Mouse (Mus musculus) liver, adult 2 months (tissue): ENCODE results near the gene Insm1.

Source experiments
- CTCF ChIP-seq: fragments of 200-500 bp; IDR thresholded peaks from 2 replicates; pipeline ENCODE4 v1.5.1; 2011; ENCODE audit warnings: low read depth, low read length, control low read depth
- POLR2A ChIP-seq: fragments of 200-500 bp; IDR thresholded peaks from 2 replicates; pipeline ENCODE4 v1.6.1; 2011; ENCODE audit warnings: low read length, control low read depth; ENCODE audit not compliant: insufficient read depth; ENCODE audit errors: extremely low read depth

DNA sequence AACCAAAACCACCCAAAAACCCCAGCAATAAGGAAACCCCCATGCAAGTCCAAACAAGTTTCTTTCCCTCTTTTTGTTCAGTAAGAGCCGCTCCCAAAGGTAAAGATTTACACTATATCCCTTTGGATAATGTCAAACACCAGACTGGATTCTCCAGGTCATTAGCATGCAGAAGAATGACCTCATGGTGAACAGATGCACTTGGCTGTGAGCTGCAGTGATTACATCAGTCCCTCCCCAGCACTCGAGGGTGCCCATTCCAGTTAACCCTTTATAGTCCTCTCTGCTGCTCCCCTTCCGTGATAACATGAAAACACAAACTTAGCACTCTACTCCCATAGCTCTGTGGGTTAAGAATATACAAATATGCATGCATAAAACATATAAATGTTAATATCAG, 35.3 kb downstream of the Insm1 start:
- TF ChIP-seq CTCF (no peak), POLR2A (no peak)
